Mouse (Mus musculus) cerebellum, adult 18-20 months (tissue): ENCODE results near the gene Pparg.
A peak's percentile ranks its signal among the peaks of the same experiment; 100 is the strongest.

Experiments used
- DNase-seq, 2 experiments: peaks; one replicate each; pipeline ENCODE4 v3.0.0; 2021

The Pparg gene

DNA sequence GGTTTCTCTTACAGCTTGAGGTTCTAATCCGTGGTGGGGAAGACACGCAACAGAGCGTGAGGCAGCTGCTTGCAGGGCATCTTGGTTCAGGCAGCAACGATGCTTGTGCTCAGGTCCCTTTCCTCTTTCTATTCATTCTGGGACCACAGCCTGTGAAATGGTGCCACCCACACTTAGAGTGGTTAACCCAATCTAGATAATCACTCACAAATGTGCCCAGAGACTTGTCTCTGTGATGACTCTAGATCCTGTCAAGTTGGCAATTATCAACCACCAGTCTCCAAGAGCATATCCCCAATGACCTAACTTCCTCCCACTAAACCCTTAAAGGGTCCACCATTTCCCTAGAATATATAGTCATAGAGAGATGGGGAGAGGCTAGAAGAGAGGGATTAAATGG is 152.5 kb downstream of the Pparg start:
- no peak for DNase-seq

DNA sequence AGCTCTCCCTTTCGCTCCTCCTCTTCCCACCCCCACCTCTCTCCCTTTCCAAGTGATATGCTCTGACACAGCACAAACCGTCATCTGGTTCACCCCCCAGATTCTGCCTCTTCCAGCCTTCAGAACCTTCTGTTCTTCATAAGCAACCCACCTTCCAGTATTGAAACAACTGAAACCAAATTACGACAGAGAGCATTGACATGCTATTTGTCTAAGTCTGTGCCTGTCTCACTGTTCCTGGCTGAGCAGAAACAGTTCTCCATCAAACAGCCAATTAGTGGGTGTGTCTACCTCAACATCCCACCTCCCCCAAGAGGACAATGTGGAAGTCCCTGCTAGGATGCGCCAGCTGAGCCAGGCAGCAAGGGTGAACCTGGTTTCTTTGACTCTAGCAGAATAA is 157.2 kb downstream of the Pparg start:
- no peak for DNase-seq

DNA sequence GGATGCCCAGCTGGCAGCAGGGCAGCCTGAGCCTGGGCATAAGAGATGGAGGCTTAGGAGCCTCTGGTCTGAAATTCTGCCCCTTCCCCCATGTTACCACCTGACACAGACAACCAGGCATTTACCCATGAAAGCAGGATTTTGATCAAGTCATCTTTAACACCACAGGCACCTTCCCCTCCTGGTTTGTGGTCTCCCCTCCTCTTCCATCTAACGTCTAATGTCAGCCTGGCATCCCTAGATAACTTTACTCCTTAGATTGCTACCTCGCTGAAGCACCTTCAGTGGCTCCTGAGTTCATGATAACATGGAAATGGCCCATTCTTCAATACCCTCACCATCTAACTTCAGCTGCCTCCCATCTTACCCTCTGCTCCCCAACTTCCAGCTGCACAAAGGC is 157.6 kb downstream of the Pparg start:
- no peak for DNase-seq

- DNase-seq = no peak
Measured at GRCm38 (mm10) chr6:115519275-115519699, 158.5 kb downstream of the Pparg start.

DNA sequence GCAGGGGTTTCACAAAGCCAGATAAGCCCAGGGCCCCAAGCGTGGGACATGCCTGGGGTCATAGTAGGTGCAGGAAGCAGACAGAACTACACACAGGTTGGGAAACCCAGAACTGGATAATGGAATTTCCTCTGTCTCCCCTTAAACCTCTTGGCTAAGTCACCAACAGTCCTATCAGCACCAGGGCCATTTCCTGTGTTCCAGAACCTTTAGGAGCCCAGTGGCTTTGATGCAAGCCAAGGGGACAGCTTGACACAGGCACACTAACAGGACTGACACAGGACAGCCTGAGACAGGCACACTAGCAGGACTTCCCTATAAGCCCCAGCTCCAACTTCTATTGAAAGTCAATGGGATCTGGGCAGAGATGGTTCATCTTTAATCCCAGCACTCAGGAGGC is 161.2 kb downstream of the Pparg start:
- no peak for DNase-seq

DNA sequence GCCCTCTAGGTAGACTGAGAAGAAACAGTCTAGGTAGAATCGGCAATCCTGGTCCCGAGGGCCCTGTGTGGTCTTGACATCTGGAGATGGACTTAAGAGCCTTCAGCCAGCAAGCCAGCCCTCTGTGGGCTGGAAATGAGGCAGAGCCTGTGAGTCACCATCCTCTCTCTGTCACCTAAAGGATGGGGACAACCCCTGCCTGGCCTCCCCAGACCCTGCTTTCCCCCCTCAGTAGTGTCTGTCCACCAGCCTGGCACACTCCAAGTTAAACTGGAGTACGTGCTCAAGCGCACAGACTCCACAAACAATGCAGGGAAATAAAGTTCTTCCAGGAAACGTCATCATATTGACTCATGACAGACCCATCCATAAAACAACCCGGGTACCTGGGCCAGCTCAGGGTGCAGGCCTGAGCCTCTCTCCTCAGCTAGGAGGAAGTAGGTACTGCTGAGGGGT is 162.0 kb downstream of the Pparg start:
- DNase-seq = peak in 1 of 2 experiments; percentile 17

GRCm38 (mm10) chr6:115523201-115523600 is 162.4 kb downstream of the Pparg start:
- DNase-seq = peak; percentile 66 to 76

- no peak for DNase-seq
Measured at GRCm38 (mm10) chr6:115524449-115524990, 163.8 kb downstream of the Pparg start.

DNA sequence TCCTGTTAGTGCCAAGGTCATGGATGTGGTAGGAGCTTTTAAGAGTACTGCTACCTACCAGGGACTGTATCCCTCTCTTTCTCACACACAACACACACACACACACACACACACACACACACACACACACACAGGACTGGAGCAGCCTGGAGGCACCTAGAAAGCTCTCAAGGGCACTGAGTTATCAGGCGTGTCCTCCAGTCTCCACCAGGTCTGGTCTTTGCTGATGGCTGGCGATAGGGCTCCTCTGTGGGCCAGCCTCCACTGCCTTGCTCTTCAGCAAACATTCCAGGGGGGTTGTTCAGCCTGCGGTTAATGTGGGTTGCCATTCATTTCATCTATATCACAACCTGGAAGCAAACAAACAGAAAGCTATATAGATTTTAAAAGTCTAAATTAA is 166.7 kb downstream of the Pparg start:
- no peak for DNase-seq

DNA sequence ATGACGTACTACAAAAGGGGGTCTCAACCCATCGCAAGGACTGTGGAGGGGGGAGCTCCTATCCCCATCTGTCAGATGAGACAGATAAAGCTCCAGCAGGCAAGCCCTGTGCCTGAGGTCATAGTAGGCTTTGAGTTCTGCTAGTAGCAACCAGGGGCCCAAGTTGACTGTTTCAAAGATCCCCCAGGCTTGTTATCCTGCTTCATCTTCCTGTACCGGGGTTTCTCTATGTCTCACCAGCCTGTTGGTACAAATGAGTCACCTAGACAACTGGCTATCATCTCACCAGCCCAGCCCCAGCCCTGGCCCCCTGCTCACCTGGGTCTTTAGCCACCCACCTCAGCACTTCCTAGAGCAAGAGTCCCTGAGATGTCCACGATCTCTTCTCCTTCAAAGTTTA is 167.6 kb downstream of the Pparg start:
- DNase-seq = no peak

GRCm38 (mm10) chr6:115534617-115535016 is 173.9 kb downstream of the Pparg start:
- peak; percentile 34 to 46 for DNase-seq

DNA sequence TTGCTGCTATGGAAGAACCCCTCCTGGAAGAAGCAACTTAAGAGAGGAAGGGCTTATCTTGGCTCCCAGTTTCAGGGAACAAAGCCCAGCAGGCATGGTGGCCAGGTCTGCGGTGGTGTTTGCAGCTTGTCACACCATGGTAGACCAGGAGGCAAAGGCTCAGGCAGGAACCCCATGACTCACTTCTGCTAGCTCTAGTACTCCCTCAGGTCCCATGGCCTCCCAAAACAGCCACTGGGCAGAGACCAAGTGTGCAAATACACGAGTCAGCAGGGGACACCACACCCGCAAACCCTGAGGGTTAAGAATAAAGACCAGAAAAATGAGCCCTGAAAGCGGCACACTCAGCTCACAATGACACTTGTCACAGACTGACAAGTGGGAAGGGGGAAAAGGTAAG is 175.4 kb downstream of the Pparg start:
- no peak for DNase-seq

DNA sequence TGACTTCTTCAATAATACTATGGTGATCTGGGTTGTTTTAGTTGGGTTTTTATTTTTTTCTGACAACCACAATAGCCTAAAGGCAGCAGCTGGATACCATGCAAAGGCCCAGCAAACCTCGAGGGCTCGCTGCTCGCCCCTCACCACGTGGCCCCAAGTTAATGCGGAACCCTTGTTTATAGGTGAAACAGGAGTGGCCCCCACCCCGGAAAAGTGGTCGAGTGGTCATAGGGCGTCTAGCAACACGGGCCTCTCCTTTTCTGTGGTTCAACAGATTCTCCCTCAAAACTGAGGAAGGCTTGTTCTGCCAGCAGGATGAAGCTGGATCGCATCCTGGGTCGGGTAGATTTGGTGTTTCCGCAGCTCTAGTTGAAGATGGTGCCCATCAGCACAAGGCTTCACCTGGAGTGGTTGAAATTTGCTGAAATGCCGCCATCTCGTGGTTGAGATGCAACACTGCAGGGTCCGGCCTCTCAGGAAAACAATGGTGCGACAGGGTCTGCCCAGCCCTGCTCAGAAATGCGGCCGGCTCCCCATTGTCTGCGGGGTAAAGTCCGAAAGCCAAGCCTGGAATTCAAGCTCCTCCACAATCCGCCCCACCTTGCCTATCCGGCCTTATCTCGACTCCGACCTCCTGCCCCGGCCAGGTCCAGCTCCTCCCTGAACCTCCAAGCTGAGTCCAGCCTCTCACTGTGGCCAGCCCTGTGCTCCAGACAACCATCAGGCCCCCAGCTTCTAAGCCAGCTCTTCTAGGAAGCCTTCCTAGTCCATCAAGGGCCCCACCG is 178.1 kb downstream of the Pparg start:
- DNase-seq = peak; percentile 81 to 88
